Mouse (Mus musculus): ENCODE results near the gene Tmem181a.

GRCm38 (mm10) chr17:6215640-6216039 is 41.0 kb upstream of the Tmem181a start:
- TF ChIP-seq POLR2A (IDR thresholded peaks at IDR 0.05; ENCODE audit: borderline replicate concordance, control insufficient read depth, low read depth, low read length) = no peak
- TF ChIP-seq CTCF (IDR thresholded peaks at IDR 0.05; ENCODE audit: control insufficient read depth, insufficient read depth, low read length) = no peak
